ENCODE assay signal across 8 mouse cellular contexts in genomic region chr11:63923386-63923785, GRCm38 (mm10). TPM values are rescaled to one million over a fixed set of nuclear protein-coding genes. Genes with fewer than 3 reads are reported as not detected.
DNase-seq lines count a peak whose midpoint lies in the region; ATAC-seq and TF ChIP-seq lines count a peak whose summit lies in the region.

No protein-coding gene starts in this region.

- H3K36me3 ChIP-seq in forebrain, postnatal 0 days (ENCODE audit: insufficient read depth): no peaks in the 10 kb centered on the region
- no peaks in the 10 kb centered on the region for H3K36me3 ChIP-seq in limb, embryonic 11.5 days (ENCODE audit: control insufficient read depth, insufficient read depth, low read length)
- H3K36me3 ChIP-seq in midbrain, embryonic 13.5 days: no peaks in the 10 kb centered on the region

- no peak overlapping the region for H3K9ac ChIP-seq in forebrain, postnatal 0 days
- peak overlapping the region; percentile 47 for H3K9ac ChIP-seq in limb, embryonic 11.5 days (ENCODE audit: low read length)
- peak overlapping the region; percentile 36 for H3K9ac ChIP-seq in midbrain, embryonic 13.5 days (replicated peaks)

- H3K9me3 ChIP-seq in forebrain, postnatal 0 days (ENCODE audit: low read length): no peaks in the 10 kb centered on the region
- no peaks in the 10 kb centered on the region for H3K9me3 ChIP-seq in limb, embryonic 11.5 days (ENCODE audit: control insufficient read depth, low read length)
- no peaks in the 10 kb centered on the region for H3K9me3 ChIP-seq in midbrain, embryonic 13.5 days

- peak overlapping the region; percentile 29 for H3K4me2 ChIP-seq in forebrain, postnatal 0 days (ENCODE audit: low read depth)
- peak overlapping the region; percentile 55 for H3K4me2 ChIP-seq in limb, embryonic 11.5 days (ENCODE audit: low read depth, severe bottlenecking)
- H3K4me2 ChIP-seq in midbrain, embryonic 13.5 days (replicated peaks): peak overlapping the region; percentile 92

- peaks cover 81% of the 10 kb centered on the region for H3K27me3 ChIP-seq in forebrain, postnatal 0 days (ENCODE audit: insufficient read depth, low read length)
- peaks cover 27% of the 10 kb centered on the region for H3K27me3 ChIP-seq in limb, embryonic 11.5 days (ENCODE audit: control insufficient read depth, insufficient read depth, low read length)
- H3K27me3 ChIP-seq in midbrain, embryonic 13.5 days: peaks cover 63% of the 10 kb centered on the region
- peaks cover 23% of the 10 kb centered on the region for H3K27me3 ChIP-seq in cerebellum, adult 2 months (ENCODE audit: control insufficient read depth, insufficient read depth, low read length)

- TF ChIP-seq POLR2A in cerebellum, adult 2 months (IDR thresholded peaks at IDR 0.05; ENCODE audit: borderline replicate concordance, insufficient read depth, low read length): no peak

- peaks cover 8% of the 10 kb centered on the region; the same call in 1 of the 2 replicates for H3K4me1 ChIP-seq in forebrain, postnatal 0 days (ENCODE audit: insufficient read depth)
- peaks cover 21% of the 10 kb centered on the region for H3K4me1 ChIP-seq in limb, embryonic 11.5 days (ENCODE audit: control insufficient read depth, insufficient read depth, low read length)
- H3K4me1 ChIP-seq in midbrain, embryonic 13.5 days (replicated peaks): peaks cover 62% of the 10 kb centered on the region
- H3K4me1 ChIP-seq in cerebellum, adult 2 months (ENCODE audit: control insufficient read depth, insufficient read depth, low read length): peaks cover 3% of the 10 kb centered on the region; the same call in 1 of the 2 replicates

- H3K4me3 ChIP-seq in forebrain, postnatal 0 days (ENCODE audit: low read depth, low read length): peak overlapping the region; percentile 17
- H3K4me3 ChIP-seq in limb, embryonic 11.5 days (ENCODE audit: low read depth, low read length): peak overlapping the region; percentile 30
- peak overlapping the region; percentile 80 for H3K4me3 ChIP-seq in midbrain, embryonic 13.5 days (replicated peaks)
- no peak overlapping the region for H3K4me3 ChIP-seq in cerebellum, adult 2 months (replicated peaks; ENCODE audit: insufficient read depth, low read depth, low read length)

- under 1% methylated on average over 29 of the region's 29 CpGs for WGBS in forebrain, postnatal 0 days
- WGBS in limb, embryonic 11.5 days: under 1% methylated on average over 29 of the region's 29 CpGs
- under 1% methylated on average over 29 of the region's 29 CpGs for WGBS in midbrain, embryonic 13.5 days
- 3% methylated on average over 29 of the region's 29 CpGs for WGBS in cerebellum, adult 2 months

- no peak overlapping the region for H3K27ac ChIP-seq in forebrain, postnatal 0 days (ENCODE audit: low read depth, low read length)
- no peak overlapping the region for H3K27ac ChIP-seq in limb, embryonic 11.5 days (replicated peaks; ENCODE audit: low read depth, low read length)
- H3K27ac ChIP-seq in midbrain, embryonic 13.5 days: no peak overlapping the region
- H3K27ac ChIP-seq in cerebellum, adult 2 months (ENCODE audit: insufficient read depth, low read length): no peak overlapping the region

- ATAC-seq in forebrain, postnatal 0 days: no peak
- no peak for ATAC-seq in limb, embryonic 11.5 days (ENCODE audit: insufficient number of reproducible peaks, low FRiP score, low TSS enrichment, low read depth)
- ATAC-seq in midbrain, embryonic 13.5 days: no peak

- no peak for TF ChIP-seq CTCF in forebrain, postnatal 0 days (IDR thresholded peaks at IDR 0.05; ENCODE audit: low read depth)
- TF ChIP-seq CTCF in cerebellum, adult 2 months (IDR thresholded peaks at IDR 0.05; ENCODE audit: borderline replicate concordance, insufficient read depth, low read depth, low read length): no peak

- peak; percentile 43 for DNase-seq in retina, embryonic 14.5 days (ENCODE audit: low spot score)
- DNase-seq in retina, postnatal 1 day: no peak
- no peak for DNase-seq in forebrain, postnatal 0 days
- DNase-seq in limb, embryonic 11.5 days (ENCODE audit: low spot score): peak; percentile 71
- no peak for DNase-seq in left cerebral cortex, adult 11 months (ENCODE audit: low spot score)
- DNase-seq in cerebellum, adult 2 months: no peak
- DNase-seq in gastrocnemius, postnatal 10 days: no peak

RNA-seq across cellular contexts. Expression of gene Hs3st3b1, which starts 1.3 kb away (rescaled TPM):
- total RNA-seq in forebrain, postnatal 0 days (2014; rRNA removed): 3.5 and 4.3 TPM in 2 replicates
- polyA plus RNA-seq in forebrain, postnatal 0 days (2015; fragmentation: Nextera tagmentation; extraction: Ambion mirVana): 1.1 and 1.2 TPM in 2 replicates
- 27.1 and 30.4 TPM in 2 replicates for polyA plus RNA-seq in limb, embryonic 11.5 days (2014; fragmentation: Nextera tagmentation; extraction: Ambion mirVana)
- polyA plus RNA-seq in midbrain, embryonic 13.5 days (2015; fragmentation: Nextera tagmentation; extraction: Ambion mirVana): 13.0 and 15.9 TPM in 2 replicates
- polyA plus RNA-seq in cerebellum, adult 2 months (2012; rRNA removed): 0.79 and 1.2 TPM in 2 replicates
- under 1 TPM; 0.59 to 0.90 TPM for total RNA-seq in gastrocnemius, postnatal 10 days (2021)

Comparison
In these comparisons a context has a peak if more than half of its experiments do, and no peak if none do; other contexts are left out.
1. DNase-seq: peak in retina, embryonic 14.5 days (single experiment) and limb, embryonic 11.5 days (single experiment); none in retina, postnatal 1 day (single experiment), forebrain, postnatal 0 days (single experiment), left cerebral cortex, adult 11 months (single experiment), cerebellum, adult 2 months (0 of 2) and gastrocnemius, postnatal 10 days (single experiment).
2. H3K4me2 ChIP-seq: peak in every context shown above with its lines; median percentile 92 in midbrain, embryonic 13.5 days; 55 in limb, embryonic 11.5 days; 29 in forebrain, postnatal 0 days.